Mouse (Mus musculus) forelimb bud, embryonic 11.5 days (tissue): ENCODE results near the gene Pou2f2.

ENCODE experiments used
- DNase-seq: peaks from one replicate; pipeline ENCODE4 v3.0.0-alpha.2; 2012; ENCODE audit warnings: low read depth, low spot score

Pou2f2 gene

GRCm38 (mm10) chr7:25145896-25146295, 33.6 kb downstream of the Pou2f2 start:
- DNase-seq, result peak; percentile 60

- peak; percentile 83 for DNase-seq
Measured at GRCm38 (mm10) chr7:25141761-25142160, 37.8 kb downstream of the Pou2f2 start.

GRCm38 (mm10) chr7:25137553-25137952, 42.0 kb downstream of the Pou2f2 start:
- DNase-seq, result no peak

GRCm38 (mm10) chr7:25133092-25134049, 46.2 kb downstream of the Pou2f2 start:
- DNase-seq, result peak; percentile 86

GRCm38 (mm10) chr7:25132318-25132960, 47.1 kb downstream of the Pou2f2 start:
- no peak for DNase-seq

GRCm38 (mm10) chr7:25131247-25131646, 48.3 kb downstream of the Pou2f2 start:
- no peak for DNase-seq

- no peak for DNase-seq
Measured at GRCm38 (mm10) chr7:25130565-25130964, 49.0 kb downstream of the Pou2f2 start.

- DNase-seq, result no peak
Measured at GRCm38 (mm10) chr7:25129390-25129979, 50.0 kb downstream of the Pou2f2 start.

GRCm38 (mm10) chr7:25127971-25128370, 51.6 kb downstream of the Pou2f2 start:
- no peak for DNase-seq

- no peak for DNase-seq
Measured at GRCm38 (mm10) chr7:25125716-25126281, 53.7 kb downstream of the Pou2f2 start.

GRCm38 (mm10) chr7:25121240-25121786, 58.2 kb downstream of the Pou2f2 start:
- DNase-seq, result no peak

GRCm38 (mm10) chr7:25120061-25120834, 59.3 kb downstream of the Pou2f2 start:
- no peak for DNase-seq

GRCm38 (mm10) chr7:25112956-25113603, 66.4 kb downstream of the Pou2f2 start:
- no peak for DNase-seq

- DNase-seq, result no peak
Measured at GRCm38 (mm10) chr7:25112178-25112955, 67.2 kb downstream of the Pou2f2 start.

- DNase-seq, result no peak
Measured at GRCm38 (mm10) chr7:25110336-25110735, 69.2 kb downstream of the Pou2f2 start.

- DNase-seq, result no peak
Measured at GRCm38 (mm10) chr7:25109355-25109754, 70.2 kb downstream of the Pou2f2 start.

- DNase-seq, result no peak
Measured at GRCm38 (mm10) chr7:25106790-25107502, 72.6 kb downstream of the Pou2f2 start.

- peak; percentile 64 for DNase-seq
Measured at GRCm38 (mm10) chr7:25105411-25106160, 73.9 kb downstream of the Pou2f2 start.
